Mouse (Mus musculus) right cerebral cortex, postnatal 10 days (tissue): ENCODE measurements around the gene Lrp2.

Experiments
- DNase-seq, 2 experiments: peaks; one replicate each; pipeline ENCODE4 v3.0.0; 2021; ENCODE audit warnings: low spot score in 2 of 2

Lrp2 gene

DNA sequence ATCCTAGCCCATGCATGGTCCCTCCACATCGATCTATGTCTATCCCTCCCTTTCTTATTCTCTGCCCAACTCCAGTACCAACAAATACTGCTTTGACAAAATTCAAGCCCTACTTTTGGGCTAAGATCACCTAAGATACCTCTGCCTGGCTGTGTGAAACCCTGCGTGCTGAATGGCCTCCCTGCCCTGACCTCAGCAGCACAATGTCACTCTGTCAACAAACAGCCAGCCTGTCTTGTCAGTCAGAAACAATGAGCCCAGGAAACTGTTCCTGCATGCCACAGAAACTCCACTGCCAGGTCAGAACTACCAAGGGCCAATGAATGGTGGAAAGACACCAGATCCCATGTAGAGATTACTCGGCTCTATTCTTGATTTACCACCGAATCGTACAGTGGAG, 55.7 kb downstream of the Lrp2 start:
- DNase-seq: no peak

DNA sequence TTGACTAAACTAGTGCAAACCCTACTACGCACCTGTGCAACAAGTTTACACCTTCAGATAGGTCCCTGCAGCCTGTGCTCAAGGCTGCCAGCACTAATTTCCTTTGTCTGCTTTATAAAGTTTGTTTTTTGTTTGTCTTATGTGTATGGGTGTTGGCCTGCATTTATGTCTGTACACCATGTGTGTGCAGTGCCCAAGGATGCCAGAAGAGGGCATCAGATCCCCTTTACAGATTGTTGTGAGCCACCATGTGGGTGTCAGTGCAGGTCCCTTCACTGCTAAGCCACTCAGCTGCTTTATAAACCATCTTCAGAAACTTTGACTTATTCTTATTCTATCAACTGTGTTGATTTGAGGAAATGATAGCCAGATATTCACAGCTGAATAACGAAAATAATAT, 65.6 kb downstream of the Lrp2 start:
- DNase-seq: no peak

DNA sequence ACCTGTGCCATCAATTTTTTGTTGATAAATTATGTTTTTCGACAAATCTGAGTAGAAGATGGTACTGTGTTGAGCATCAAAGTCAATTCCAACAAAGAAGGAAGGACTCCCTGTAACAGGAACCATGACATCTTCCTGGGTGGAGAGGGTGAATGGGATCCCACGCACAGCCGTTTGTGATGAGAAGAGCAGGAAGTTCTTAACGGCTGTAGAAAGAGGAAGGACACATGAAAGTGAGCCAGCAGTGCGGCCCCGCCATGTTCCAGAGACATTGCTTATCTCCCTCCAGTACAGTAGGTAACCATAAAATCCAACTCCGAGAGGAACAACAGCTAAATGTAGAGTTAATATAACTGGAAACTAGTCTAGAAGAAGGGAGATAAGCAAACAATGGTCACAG, 67.6 kb downstream of the Lrp2 start:
- no peak for DNase-seq

DNA sequence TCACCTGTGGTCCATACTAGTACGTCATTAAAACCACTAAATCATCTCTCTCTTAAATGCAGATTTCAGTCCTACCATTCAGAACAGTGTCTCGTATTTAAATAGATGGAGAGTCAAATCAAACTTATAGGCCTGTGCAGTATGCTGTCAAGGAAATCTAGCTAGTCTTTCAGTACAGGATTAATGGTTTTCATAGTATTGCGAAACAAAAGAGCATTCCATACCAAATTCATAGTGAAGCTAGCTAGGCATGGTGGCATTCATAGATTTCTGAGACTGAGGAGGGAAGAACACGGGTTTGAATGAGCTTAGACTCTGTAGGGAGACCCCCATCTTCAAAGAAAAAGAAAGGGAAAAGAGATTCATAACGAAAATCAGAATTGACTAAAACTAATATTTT, 74.1 kb downstream of the Lrp2 start:
- DNase-seq: no peak

DNA sequence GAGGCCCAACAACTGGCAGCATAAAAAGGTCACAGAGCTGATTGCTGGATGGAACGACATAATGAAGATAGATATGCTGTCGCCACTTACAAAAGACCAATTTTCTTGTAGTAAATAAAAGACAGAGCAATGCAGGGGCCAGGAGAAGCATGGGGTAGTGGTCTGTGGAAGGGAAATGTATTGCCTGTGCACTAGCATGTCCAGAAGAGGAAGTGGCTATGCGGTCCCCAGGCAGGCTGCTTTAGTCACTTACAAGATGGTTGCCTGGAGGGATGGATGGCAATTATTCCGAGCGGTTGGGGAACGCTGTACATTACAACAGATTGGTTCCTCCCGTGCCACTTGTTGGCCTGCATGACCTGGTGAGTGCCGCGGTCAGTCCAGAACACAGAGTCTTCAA, 85.5 kb downstream of the Lrp2 start:
- no peak for DNase-seq

DNA sequence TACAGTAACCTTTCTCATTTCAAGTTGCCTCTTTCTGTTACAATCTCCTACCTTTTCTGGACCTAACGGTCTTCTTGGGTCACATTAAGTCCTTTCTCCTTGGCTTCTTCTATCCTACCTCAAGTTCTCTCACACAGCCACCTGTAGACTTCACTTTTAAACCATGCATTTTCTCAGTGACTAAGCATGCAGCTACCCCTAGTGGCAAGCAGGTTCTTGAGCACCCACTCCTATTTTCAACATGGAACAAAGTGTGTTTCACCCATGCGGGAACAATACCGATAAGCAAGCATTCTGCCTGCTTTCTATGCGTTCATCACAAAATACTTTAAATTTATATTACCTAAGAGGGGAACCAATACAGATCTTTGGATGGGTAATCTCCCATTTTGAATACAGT, 92.7 kb downstream of the Lrp2 start:
- peak; percentile 32 to 47 for DNase-seq

DNA sequence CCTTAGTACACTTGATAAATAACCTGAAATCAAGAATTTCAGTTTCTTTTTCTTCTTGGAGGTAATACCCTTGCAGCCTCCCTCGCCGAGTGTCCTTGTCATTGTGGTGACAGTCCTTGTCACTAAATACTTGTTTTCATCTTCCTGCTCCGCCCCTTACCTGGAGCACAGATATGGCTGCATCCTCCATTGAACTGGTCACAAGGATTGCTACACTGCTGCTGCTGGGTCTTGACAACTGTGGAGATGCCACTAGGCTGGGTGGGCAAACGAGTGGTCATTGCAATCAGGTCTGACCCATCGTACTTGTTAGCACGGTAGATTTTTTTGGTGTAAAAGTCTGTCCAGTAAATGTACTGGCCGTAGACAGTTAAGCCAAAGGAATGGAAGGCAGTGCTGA, 104.9 kb downstream of the Lrp2 start:
- DNase-seq: no peak

DNA sequence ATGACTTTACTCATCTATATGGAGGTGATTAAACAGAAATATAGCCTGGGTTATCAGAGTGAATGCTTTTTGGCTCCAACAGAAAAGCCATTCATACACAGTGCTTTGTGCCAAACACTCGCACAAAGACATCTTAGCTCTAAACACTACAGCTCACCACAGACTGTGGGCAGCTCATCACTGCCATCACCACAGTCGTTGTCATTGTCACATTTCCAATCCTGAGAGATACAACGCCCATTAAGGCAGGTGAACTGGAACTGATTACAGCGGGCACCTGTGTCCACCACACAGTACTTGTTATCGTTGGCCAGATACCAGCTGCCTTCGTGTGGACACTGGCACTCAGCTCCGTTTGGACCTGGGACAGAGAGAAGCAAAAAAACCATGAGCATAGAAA, 106.0 kb downstream of the Lrp2 start:
- no peak for DNase-seq

DNA sequence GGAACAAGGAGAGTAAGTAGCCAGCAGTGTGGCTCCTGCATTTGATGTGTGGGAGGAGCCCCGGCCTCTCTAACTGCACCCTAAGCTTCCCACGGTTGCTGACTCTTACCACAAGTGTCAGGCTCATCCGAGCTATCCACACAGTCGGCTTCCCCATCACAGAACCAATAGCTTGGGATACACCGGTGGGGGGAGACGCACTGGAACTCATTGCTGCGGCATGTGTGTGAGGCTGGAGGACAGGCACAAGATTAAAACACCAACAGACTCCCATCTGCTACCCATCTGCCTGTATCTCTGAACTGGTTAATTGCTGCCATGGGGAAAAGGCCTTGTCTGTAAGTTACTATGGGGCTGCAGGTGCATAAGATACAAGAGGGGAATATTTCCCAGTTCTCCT, 109.0 kb downstream of the Lrp2 start:
- no peak for DNase-seq

DNA sequence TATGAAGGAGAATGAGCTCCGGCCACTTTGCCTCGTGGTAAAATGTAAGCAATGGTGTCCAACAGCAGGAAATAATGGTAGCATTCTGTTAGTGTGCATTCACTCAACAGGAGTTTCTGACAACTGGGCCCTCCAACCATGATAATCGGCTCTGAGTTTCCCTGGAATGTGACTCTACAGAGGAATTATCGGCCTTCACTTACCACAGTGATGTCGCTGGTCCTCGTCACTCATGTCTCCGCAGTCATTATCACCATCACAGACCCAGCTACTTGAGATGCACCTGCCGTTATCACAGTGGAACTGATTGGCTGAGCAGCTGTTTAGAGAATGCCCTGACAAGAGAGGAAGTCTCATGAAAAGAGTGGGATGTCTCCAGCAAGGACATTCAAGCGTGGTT, 110.7 kb downstream of the Lrp2 start:
- DNase-seq: no peak

DNA sequence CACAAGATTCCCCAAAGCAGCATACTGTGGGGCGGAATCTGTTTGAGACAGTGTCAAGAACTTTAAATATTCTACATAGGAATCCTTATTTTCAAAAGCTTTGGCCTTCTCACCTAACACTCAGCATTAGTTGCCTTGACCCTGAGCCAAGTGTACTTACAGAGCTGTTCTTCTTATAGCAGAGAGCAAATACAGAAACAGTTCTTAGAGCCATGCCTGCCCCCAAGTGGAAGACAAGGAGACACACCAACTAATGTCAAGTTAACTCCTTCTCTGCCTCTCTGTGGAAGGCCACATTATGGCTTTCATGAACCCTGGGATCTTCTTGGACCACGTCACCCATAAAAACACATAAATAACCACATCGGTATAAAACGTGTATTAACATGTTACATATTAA, 114.0 kb downstream of the Lrp2 start:
- peak; percentile 41 to 47 for DNase-seq

DNA sequence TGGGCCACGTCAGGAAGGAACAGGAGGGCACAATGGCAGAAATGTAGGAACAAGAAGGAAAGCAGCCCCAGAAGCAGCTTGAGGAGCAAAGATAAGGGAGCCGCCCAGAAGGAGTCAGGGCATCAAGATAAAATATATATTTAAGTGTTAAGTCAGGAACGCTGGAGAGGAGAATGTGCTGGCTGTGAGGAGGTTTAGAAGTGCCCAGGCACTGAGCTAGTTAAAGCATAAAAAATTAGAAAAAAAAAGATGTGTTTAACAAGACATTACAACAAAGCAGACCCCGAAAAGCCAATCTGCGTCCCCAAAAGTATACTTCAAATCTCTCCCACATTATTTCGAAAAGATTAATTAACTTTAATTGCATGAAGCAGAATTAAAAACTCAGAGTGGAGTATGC, 122.3 kb downstream of the Lrp2 start:
- no peak for DNase-seq

DNA sequence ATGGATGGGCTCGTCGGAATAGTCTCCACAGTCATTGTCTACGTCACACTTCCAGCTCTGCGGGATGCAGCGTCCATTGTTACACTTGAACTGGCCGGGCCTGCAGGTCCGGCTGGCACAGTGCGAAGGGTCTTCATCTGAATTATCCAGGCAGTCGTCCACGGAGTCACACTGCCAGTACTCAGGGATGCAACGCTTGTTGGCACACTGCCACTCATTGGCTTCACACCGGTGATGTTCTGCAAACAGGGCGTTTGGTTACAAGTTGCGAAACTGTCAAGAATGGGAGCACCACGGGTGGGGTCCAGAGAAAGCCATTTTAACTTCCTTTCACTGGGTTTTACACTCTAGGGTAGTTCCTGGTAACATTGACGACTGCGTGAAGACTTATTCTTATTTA, 126.4 kb downstream of the Lrp2 start:
- no peak for DNase-seq

DNA sequence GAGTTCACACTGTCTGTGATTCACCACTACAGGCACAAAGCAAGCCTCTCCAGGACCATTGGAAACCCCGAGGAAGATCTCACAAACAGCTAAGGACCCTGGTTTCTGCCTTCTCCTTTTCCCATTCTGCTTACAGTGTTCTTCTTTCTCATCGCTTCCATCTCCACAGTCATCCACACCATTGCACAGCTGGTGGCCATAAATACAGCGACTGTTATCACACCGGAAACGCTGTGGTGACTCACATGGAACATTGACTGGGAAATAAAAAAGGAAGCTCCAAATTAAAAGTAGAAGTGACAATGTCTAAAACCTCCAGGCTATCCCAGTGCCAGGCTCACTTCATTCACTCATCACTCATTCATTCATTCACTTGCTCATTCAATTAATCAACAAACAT, 134.7 kb downstream of the Lrp2 start:
- no peak for DNase-seq

DNA sequence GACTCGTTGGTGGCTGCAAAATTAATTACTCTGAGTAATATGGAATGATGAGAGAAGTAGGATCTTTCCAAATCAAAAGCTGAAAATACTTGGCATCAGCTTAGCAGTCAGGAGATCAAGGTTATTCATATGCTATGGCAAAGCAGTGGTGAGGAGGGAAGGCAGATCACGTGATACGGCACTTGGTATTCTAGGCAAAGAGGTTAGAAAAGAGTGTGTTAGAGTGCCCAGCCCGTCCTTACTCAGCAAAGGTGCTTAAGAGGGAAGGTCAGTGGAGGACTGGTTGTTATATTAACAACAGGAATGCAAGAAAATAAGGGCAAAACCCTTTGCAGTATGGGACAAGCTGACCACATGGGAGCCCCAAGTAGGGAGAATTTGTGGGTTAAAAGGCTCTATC, 137.3 kb downstream of the Lrp2 start:
- no peak for DNase-seq

DNA sequence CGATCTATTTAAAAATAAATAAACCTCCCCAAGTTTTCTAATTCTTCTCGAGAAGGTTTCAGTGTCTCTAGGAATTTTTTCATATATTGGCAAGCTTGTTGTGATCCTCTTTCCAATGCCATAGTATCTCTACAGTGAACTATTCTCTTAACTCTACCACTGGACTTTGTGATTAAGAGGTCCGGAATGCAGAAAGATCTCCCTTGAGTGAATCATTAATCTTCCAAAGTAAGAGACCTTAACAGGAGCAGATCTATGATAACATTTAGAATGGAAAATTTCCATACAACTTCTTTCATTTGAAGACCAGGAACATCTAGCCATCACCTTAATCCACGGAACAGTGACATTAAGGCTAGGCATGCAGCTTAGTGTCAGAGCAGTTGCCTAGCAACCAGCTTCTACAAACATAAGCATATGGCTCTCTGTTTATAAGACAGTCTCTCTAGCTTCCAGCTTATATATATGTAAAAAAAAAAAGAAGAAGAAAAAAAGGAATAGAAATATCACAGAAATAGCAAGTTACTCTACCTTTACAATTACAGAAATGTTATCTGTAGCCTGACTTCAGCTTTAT, 139.9 kb downstream of the Lrp2 start:
- DNase-seq: peak in 1 of 2 experiments; percentile 39

DNA sequence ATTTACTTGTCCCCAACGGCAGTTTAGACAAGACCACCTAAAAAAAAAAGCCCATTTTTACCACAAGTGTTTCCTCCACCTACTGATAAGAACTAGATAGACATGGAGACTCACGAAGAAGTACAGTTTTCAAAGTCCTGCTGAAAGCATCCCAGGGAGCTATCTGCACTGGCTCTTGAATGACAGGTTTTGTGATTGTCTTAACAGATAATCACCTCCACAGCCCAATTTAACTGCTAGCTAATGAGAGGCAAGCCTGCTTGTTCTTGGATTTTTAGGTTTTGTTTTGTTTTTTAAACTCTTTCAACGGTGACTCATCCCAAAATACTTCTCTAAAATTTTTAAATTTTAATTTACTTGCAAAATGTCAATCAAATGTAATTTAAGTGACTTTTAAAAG, 144.2 kb downstream of the Lrp2 start:
- no peak for DNase-seq

DNA sequence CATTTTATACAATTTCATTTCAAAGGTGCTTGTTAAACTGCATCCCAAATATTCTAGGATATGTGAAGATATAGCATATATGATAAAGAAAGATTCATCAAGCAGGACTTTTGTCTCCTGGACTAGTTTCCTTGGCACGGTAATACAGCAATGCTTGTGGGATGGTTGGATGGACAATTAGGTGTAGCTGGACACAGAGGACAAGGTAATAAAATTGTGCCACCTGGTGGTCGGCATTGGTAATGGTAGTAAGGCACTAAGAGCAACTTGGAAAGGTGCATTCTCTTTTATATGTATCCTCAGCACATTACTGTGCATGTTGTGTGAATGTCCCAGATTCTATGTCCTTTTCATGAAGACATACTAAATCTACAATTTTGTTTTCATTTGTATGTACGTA, 157.7 kb downstream of the Lrp2 start:
- DNase-seq: peak; percentile 68 to 79

DNA sequence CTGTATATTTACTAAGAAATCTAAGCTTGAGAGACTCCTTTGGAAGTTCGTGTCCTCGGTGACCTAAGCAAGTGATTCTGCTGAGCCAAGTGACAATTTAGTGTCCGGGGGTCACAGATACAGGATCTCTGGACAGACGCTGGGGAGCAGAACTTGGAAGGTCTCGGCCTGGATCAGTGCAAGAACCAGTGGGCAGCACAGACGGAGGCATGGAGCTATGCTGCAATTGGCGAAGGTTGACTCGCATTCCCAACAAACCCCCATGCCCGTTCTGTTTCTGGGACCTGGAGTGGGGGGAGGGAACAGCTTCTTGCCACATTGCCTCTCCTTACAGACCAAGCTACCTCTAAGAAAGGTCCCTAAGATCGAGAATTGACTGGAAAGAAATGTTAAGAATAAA, 158.7 kb downstream of the Lrp2 start:
- DNase-seq: no peak

DNA sequence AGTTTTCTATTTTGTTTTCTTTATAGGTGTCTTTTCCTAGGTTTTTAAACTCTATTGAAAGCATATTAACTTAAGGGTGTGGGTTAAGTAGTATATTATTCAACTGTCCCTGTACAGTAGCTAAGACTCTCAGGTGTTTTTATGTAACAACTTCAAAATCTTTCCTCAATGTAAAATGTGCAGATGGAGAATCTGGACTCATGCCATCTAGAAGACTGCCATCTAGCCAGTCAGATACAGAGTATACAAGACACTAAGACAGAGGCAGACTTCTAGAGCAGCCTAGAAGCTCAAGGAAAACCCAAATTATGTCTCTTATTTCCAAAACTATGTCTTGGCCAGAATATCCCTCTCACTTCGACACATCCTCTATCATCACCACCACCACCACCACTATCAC, 159.8 kb downstream of the Lrp2 start:
- DNase-seq: no peak

DNA sequence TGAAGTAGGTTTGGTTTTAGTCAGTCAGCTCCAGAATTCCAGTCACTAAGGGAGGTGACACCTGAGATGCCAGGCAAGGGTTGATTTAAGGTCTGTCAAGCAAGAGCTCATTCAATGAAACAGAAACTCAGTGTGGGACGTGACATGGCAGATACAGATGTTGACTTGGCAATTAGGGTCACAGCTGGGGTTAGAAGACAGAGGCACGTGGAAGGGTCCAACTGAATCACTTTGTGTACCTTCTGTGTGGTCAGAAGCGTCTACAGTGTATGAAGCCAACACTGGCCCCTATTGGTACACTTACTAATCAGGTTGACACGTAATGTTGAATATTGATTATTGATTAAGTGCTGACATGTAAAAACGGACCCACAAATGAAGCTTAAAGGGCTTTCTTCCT, 161.0 kb downstream of the Lrp2 start:
- DNase-seq: no peak

DNA sequence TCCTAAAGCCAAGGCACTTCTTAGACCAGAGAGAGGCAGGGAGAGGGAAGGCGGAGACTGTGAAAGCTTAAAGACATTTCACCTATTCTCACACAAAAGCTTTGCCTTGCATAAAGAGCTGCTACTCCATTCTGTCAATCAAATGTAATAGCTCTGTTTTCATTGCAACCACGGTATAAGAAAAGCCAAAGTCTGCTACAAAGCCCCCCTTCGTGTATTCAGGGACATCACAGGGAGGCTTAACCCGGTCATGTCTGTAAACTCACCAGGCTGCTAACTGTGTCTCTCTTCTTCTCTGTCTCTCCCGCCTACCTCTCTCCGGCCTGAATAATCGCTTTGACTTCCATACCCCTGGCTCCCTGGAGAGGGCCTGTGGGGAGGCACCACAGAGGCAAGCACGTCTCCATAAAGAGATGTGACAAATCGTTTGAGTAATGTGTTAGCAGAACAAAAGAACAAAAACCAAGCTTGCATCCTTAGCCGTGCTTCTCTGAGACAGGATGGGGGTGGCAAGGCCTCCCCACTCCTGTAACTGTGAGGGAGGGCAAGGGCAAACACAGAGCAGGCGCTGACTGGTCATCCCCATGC, 167.5 kb downstream of the Lrp2 start:
- no peak for DNase-seq

DNA sequence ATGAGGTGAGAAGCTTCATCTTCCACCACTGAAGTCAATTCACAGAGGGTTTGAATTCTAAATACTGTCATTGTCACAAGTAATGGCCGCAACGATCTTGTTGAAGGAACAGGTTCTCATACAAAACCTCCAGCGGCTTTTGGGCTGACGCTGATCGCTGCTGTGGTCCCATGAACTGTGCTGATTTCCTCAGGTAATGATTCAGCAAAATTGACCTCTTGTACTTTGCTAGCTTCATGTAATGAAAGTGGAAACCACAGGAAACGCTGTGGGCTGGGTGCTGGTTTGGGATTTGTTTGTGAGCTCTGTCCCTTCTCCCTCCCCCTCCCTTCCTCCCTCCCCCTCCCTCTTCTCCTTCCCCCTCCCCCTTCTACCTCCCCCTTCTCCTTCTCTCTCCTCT, 170.8 kb downstream of the Lrp2 start:
- DNase-seq: no peak

DNA sequence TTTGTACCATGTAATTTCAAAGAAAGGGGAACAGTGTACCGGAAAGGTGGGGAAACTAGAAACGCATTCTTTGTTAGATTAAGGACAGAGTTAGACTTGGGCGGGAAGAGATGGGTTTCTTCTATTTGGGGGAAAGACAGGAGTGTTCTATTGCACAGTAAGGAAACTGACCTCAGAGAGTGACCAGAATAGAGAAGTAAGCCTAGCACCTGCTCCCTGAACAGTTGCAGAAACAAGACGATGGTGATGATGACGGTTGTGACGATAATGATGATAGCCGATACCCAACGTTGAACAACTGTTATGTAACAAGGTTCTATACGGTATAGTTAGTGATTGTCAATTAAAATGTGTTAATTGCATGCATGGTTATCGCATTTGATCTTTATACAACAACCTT, 171.3 kb downstream of the Lrp2 start:
- DNase-seq: no peak
